21 mouse cellular contexts compared by ENCODE assay signal in the genomic region with DNA sequence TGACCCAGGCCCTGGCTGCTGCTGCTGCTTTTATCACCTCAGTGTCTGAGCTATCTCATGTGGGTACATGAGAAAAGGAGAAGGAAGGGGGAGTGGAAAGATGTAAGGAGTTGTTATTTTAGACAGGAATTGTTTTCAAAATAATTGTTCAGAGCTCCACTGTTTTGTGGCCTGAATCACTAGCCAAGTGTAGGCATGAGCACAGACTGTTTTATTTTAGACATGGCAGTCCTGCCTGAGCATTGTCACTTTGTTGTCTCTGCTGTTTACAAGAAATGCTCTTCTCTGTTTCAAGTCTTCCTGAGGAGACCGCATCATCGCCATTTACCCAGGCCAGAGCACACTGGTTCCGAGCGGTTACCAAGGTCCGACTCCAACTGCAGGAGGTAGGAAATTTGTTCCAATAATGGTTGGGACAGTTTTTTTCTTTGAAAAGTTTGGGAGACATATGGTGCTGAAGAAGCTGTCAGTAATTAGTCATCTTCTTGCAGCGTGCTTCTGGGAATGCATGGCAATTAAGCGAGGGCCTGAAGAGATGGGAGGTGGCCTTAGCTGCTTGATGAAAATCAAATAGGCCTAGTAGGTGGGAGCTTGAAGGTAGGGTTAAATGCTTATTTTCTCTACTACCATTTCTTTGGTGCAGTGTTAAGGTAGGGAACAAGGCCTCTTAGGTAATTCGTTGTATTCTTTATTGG.
"Had no signal": no experiment of that assay in that cellular context is flagged by ENCODE, and none has a peak within 500 bp of the region (broad histone marks: within the 10 kb centered on the region; RNA-seq: fewer than 3 reads in every experiment).

No protein-coding gene starts in this region.

- H3K27ac ChIP-seq: intestine, embryonic 15.5 days; kidney, embryonic 15.5 days; limb, embryonic 10.5 days; limb, embryonic 13.5 days; liver, embryonic 12.5 days; liver, embryonic 15.5 days; lung, embryonic 15.5 days; stomach, embryonic 15.5 days had no signal

- H3K4me3 ChIP-seq: intestine, embryonic 15.5 days; kidney, embryonic 15.5 days; limb, embryonic 10.5 days; limb, embryonic 13.5 days; liver, embryonic 12.5 days; liver, embryonic 15.5 days; lung, embryonic 15.5 days; stomach, embryonic 15.5 days had no signal

- DNase-seq: kidney, adult 11 months; kidney, adult 8-10 months; kidney, postnatal 10 days; kidney, postnatal 36 days; layer of hippocampus, adult 9-11 months; liver; lung, adult 18-20 months; lung, postnatal 14 days; lung, postnatal 4 days; midbrain, embryonic 14.5 days; right cerebral cortex, postnatal 4 days; thymus, adult 18-20 months; thymus, postnatal 36 days had no signal
